Mouse (Mus musculus) heart, embryonic 10.5 days (tissue): ENCODE results near the gene Sycp2. TPM values are rescaled to one million over a fixed set of nuclear protein-coding genes. Genes with fewer than 3 reads are reported as not detected.
"Not testable (repeated sequence)": the region's sequence is repeated elsewhere in the genome, so short reads cannot be mapped to it uniquely, and the experiment has no call there.

Experiments
- DNase-seq: peaks from one replicate; pipeline ENCODE4 v3.0.0-alpha.2; 2017; ENCODE audit warnings: low spot score
- H3K27ac ChIP-seq: fragments of 300-500 bp; sonication (generic); 2 replicates; pipeline ENCODE4 v1.5.1; 2016; ENCODE audit warnings: mild to moderate bottlenecking
- H3K27me3 ChIP-seq: fragments of 300-500 bp; sonication (generic); 2 replicates; pipeline ENCODE4 v1.6.1; 2016; ENCODE audit warnings: mild to moderate bottlenecking; ENCODE audit not compliant: poor library complexity, insufficient read depth, severe bottlenecking
- H3K36me3 ChIP-seq: fragments of 300-500 bp; sonication (generic); 2 replicates; pipeline ENCODE4 v1.6.1; 2016; ENCODE audit warnings: mild to moderate bottlenecking, moderate library complexity
- H3K4me1 ChIP-seq: fragments of 300-500 bp; sonication (generic); 2 replicates; pipeline ENCODE4 v1.6.1; 2016; ENCODE audit warnings: mild to moderate bottlenecking
- H3K4me3 ChIP-seq: fragments of 300-500 bp; sonication (generic); 2 replicates; pipeline ENCODE4 v1.5.1; 2016; ENCODE audit warnings: mild to moderate bottlenecking, moderate library complexity
- H3K9me3 ChIP-seq: fragments of 300-500 bp; sonication (generic); 2 replicates; pipeline ENCODE4 v1.6.1; 2016; ENCODE audit warnings: mild to moderate bottlenecking, moderate library complexity
- WGBS: fragments of 180-500 bp; shearing (Covaris S2); methylation state at CpG from one replicate; pipeline ENCODE4 v1.1.7; 2016; 5-methylcytosine and 5-hydroxymethylcytosine counted together
- polyA plus RNA-seq: library from polyadenylated mRNA; unstranded; fragments of >200 nt; fragmentation: Nextera tagmentation; extraction: Ambion mirVana; gene quantifications from 2 replicates; pipeline ENCODE4 v1.2.1, GENCODE M21; 2016

The Sycp2 gene
- polyA plus RNA-seq, 1 experiment from 2014 or later = 0.06 TPM

- no peak for DNase-seq
- WGBS = 80% methylated on average over 6 of the region's 6 CpGs
- Histone ChIP-seq H3K4me1 (peaks cover 44% of the 10 kb centered on the region), H3K36me3 (0 out of 2 replicates have a peak, but pooled peaks cover 2% of the 10 kb centered on the region), H3K4me3 (no peak overlapping the region), H3K9me3 (peaks cover 10% of the 10 kb centered on the region; the same call in 1 of the 2 replicates), H3K27ac (no peak overlapping the region), H3K27me3 (0 out of 2 replicates have a peak, but pooled peaks cover 5% of the 10 kb centered on the region)
Measured at GRCm38 (mm10) chr2:178410286-178410685, 2.8 kb upstream of the Sycp2 start.

- peaks cover 10% of the 10 kb centered on the region; the same call in 1 of the 2 replicates for H3K9me3 ChIP-seq
- 50% methylated on average over 1 of the region's 1 CpGs for WGBS
- no peak overlapping the region for H3K4me3 ChIP-seq
- 0 out of 2 replicates have a peak, but pooled peaks cover 2% of the 10 kb centered on the region for H3K36me3 ChIP-seq
- no peak overlapping the region for H3K27ac ChIP-seq
- peaks cover 31% of the 10 kb centered on the region for H3K4me1 ChIP-seq
- no peak for DNase-seq
- 0 out of 2 replicates have a peak, but pooled peaks cover 5% of the 10 kb centered on the region for H3K27me3 ChIP-seq
Measured at GRCm38 (mm10) chr2:178409024-178409423, 1.5 kb upstream of the Sycp2 start.

GRCm38 (mm10) chr2:178342597-178342996, 64.9 kb downstream of the Sycp2 start:
- Histone ChIP-seq H3K36me3 (no peaks in the 10 kb centered on the region), H3K4me3 (no peak overlapping the region), H3K4me1 (no peaks in the 10 kb centered on the region), H3K27me3 (no peaks in the 10 kb centered on the region), H3K27ac (no peak overlapping the region), H3K9me3 (no peaks in the 10 kb centered on the region)
- DNase-seq = no peak
- WGBS = 78% methylated on average over 4 of the region's 4 CpGs

- not testable (repeated sequence) for H3K9me3 ChIP-seq, DNase-seq, H3K36me3 ChIP-seq, H3K4me3 ChIP-seq, H3K4me1 ChIP-seq, H3K27ac ChIP-seq, H3K27me3 ChIP-seq
Measured at GRCm38 (mm10) chr2:178342105-178342504, 65.4 kb downstream of the Sycp2 start.

- Histone ChIP-seq H3K36me3 (no peaks in the 10 kb centered on the region), H3K4me3 (no peak overlapping the region), H3K4me1 (no peaks in the 10 kb centered on the region), H3K9me3 (no peaks in the 10 kb centered on the region), H3K27me3 (no peaks in the 10 kb centered on the region), H3K27ac (no peak overlapping the region)
- no peak for DNase-seq
- WGBS = 0% methylated on average over 2 of the region's 2 CpGs
Measured at GRCm38 (mm10) chr2:178339044-178339443, 68.4 kb downstream of the Sycp2 start.

GRCm38 (mm10) chr2:178337878-178338277, 69.6 kb downstream of the Sycp2 start:
- Histone ChIP-seq H3K9me3 (no peaks in the 10 kb centered on the region), H3K36me3 (no peaks in the 10 kb centered on the region), H3K27ac (no peak overlapping the region), H3K27me3 (no peaks in the 10 kb centered on the region), H3K4me3 (no peak overlapping the region), H3K4me1 (no peaks in the 10 kb centered on the region)
- DNase-seq = no peak
- WGBS = 35% methylated on average over 1 of the region's 1 CpGs

GRCm38 (mm10) chr2:178329986-178330385, 77.5 kb downstream of the Sycp2 start:
- no peak overlapping the region for H3K4me3 ChIP-seq
- H3K9me3 ChIP-seq = no peaks in the 10 kb centered on the region
- no peak for DNase-seq
- no peak overlapping the region for H3K27ac ChIP-seq
- no peaks in the 10 kb centered on the region for H3K36me3 ChIP-seq
- no peaks in the 10 kb centered on the region for H3K27me3 ChIP-seq
- WGBS = 65% methylated on average over 1 of the region's 1 CpGs
- peaks cover 26% of the 10 kb centered on the region for H3K4me1 ChIP-seq

- peak overlapping the region; percentile 39; the same call in 1 of the 2 replicates for H3K4me3 ChIP-seq
- peak; percentile 65 for DNase-seq
- H3K27me3 ChIP-seq = no peaks in the 10 kb centered on the region
- no peaks in the 10 kb centered on the region for H3K36me3 ChIP-seq
- H3K9me3 ChIP-seq = no peaks in the 10 kb centered on the region
- WGBS = 68% methylated on average over 5 of the region's 5 CpGs
- peaks cover 26% of the 10 kb centered on the region for H3K4me1 ChIP-seq
- no peak overlapping the region for H3K27ac ChIP-seq
Measured at GRCm38 (mm10) chr2:178329551-178329950, 77.9 kb downstream of the Sycp2 start.

- Histone ChIP-seq H3K4me3 (peak overlapping the region; percentile 39), H3K27me3 (0 out of 2 replicates have a peak, but pooled peaks cover 4% of the 10 kb centered on the region), H3K27ac (peak overlapping the region; percentile 53; the same call in 1 of the 2 replicates), H3K36me3 (no peaks in the 10 kb centered on the region), H3K4me1 (peaks cover 26% of the 10 kb centered on the region), H3K9me3 (no peaks in the 10 kb centered on the region)
- peak; percentile 88 for DNase-seq
- 12% methylated on average over 12 of the region's 12 CpGs for WGBS
Measured at GRCm38 (mm10) chr2:178327466-178328040, 79.9 kb downstream of the Sycp2 start.

- Histone ChIP-seq H3K4me1 (peaks cover 26% of the 10 kb centered on the region), H3K9me3 (no peaks in the 10 kb centered on the region), H3K36me3 (no peaks in the 10 kb centered on the region), H3K27ac (peak overlapping the region; percentile 53; the same call in 1 of the 2 replicates), H3K27me3 (0 out of 2 replicates have a peak, but pooled peaks cover 4% of the 10 kb centered on the region), H3K4me3 (peak overlapping the region; percentile 39)
- no peak for DNase-seq
- WGBS = 28% methylated on average over 5 of the region's 5 CpGs
Measured at GRCm38 (mm10) chr2:178326750-178327465, 80.6 kb downstream of the Sycp2 start.

GRCm38 (mm10) chr2:178326067-178326466, 81.4 kb downstream of the Sycp2 start:
- H3K36me3 ChIP-seq = no peaks in the 10 kb centered on the region
- 90% methylated on average over 10 of the region's 10 CpGs for WGBS
- no peak overlapping the region for H3K27ac ChIP-seq
- H3K4me3 ChIP-seq = no peak overlapping the region
- 0 out of 2 replicates have a peak, but pooled peaks cover 4% of the 10 kb centered on the region for H3K27me3 ChIP-seq
- H3K9me3 ChIP-seq = no peaks in the 10 kb centered on the region
- peak; percentile 71 for DNase-seq
- peaks cover 26% of the 10 kb centered on the region for H3K4me1 ChIP-seq

GRCm38 (mm10) chr2:178324818-178325217, 82.7 kb downstream of the Sycp2 start:
- DNase-seq = no peak
- no peak overlapping the region for H3K27ac ChIP-seq
- H3K4me1 ChIP-seq = peaks cover 26% of the 10 kb centered on the region
- no peaks in the 10 kb centered on the region for H3K9me3 ChIP-seq
- 0 out of 2 replicates have a peak, but pooled peaks cover 4% of the 10 kb centered on the region for H3K27me3 ChIP-seq
- WGBS = 69% methylated on average over 4 of the region's 4 CpGs
- H3K36me3 ChIP-seq = no peaks in the 10 kb centered on the region
- H3K4me3 ChIP-seq = no peak overlapping the region

- Histone ChIP-seq H3K9me3 (no peaks in the 10 kb centered on the region), H3K27ac (no peak overlapping the region), H3K27me3 (0 out of 2 replicates have a peak, but pooled peaks cover 4% of the 10 kb centered on the region), H3K4me3 (no peak overlapping the region), H3K4me1 (peaks cover 23% of the 10 kb centered on the region), H3K36me3 (no peaks in the 10 kb centered on the region)
- DNase-seq = peak; percentile 67
- WGBS = 91% methylated on average over 3 of the region's 3 CpGs
Measured at GRCm38 (mm10) chr2:178324410-178324809, 83.1 kb downstream of the Sycp2 start.
